Mouse (Mus musculus): ENCODE measurements at regions not wholly inside any gene's neighbourhood (a gene's known extent, or its start where the extent isn't known, plus 50 kb on each side); places are given as distances from the start of the nearest gene placed in this dataset.

DNA sequence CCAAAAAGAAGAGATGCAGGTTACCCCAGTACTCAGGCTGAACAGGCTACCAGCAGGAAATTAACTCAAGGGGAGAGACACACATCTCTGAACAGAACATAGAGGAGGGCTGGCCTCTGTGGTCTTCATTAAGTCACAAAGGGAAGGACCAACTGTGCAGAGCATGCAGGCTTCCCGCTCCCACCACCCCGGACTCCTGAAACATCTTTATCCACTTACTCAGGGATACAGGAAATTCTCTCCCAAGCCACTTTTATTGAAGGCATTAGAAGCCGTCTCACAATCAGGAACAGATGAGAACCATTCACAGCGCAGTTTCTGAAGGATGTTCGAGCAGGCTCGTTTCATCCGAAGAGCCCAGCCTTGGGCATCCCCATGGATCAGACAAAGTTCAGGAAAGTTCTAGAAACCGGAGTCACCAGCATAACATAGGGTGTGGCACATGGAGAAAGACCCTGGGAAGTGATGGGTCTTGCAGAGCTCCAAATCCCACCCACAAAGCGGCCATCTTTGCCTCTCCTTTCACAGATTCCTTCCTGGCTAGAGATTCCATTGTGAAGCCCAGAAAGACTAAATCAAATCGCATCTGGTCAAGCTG is 55.9 kb upstream of the Zbtb40 start:
- DNase-seq (ENCODE audit: extremely low read depth), result no peak
- Histone ChIP-seq H3K36me3 (replicated peaks in 1 of 2; ENCODE audit: control insufficient read depth in 1 of 2, insufficient read depth in 1 of 2, low read length in 1 of 2) (no peaks in the 10 kb centered on the region), H3K9ac (ENCODE audit: insufficient read depth, low read depth) (no peak overlapping the region), H3K27ac (ENCODE audit: insufficient read depth, low read depth) (no peak overlapping the region), H3K27me3 (replicated peaks) (peaks cover 92% of the 10 kb centered on the region), H3K4me2 (ENCODE audit: insufficient read depth, low read depth, poor library complexity, severe bottlenecking) (no peak overlapping the region), H3K9me3 (replicated peaks; ENCODE audit: low read length) (peaks cover under 1% of the 10 kb centered on the region), H3K4me3 (replicated peaks in 1 of 3; ENCODE audit: low read depth in 2 of 3, low read length in 2 of 3, poor library complexity in 1 of 3) (no peak overlapping the region), H3K4me1 (ENCODE audit: control insufficient read depth in 1 of 2, insufficient read depth in 2 of 2) (no peaks in the 10 kb centered on the region), H3K79me2 (replicated peaks; ENCODE audit: control insufficient read depth, extremely low read depth, insufficient read depth, poor library complexity, severe bottlenecking) (no peaks in the 10 kb centered on the region)
- in situ Hi-C loops (cut with MboI; ENCODE audit: low pct_ligation_motif_present, low pct_unique_long_range_greater_than_20kb, low sequenced_read_pairs), result no loop called here
- no peak for TF ChIP-seq ETS1 (conservative IDR thresholded peaks at IDR 0.05; ENCODE audit: low read depth, low read length)
- no peak for TF ChIP-seq E2F4 (IDR thresholded peaks at IDR 0.05; ENCODE audit: insufficient replicate concordance, low read depth, low read length)
- no peak for TF ChIP-seq NELFE (IDR thresholded peaks at IDR 0.05; ENCODE audit: low read depth, low read length)
- TF ChIP-seq CHD1 (IDR thresholded peaks at IDR 0.05; ENCODE audit: low read depth, low read length), result no peak
- TF ChIP-seq POLR2A (IDR thresholded peaks at IDR 0.05; ENCODE audit: low read depth, low read length), result no peak
- no peak for TF ChIP-seq NRF1 (IDR thresholded peaks at IDR 0.05; ENCODE audit: low read depth, low read length)
- no peak for TF ChIP-seq PAX5 (IDR thresholded peaks at IDR 0.05; ENCODE audit: low read length)
- no peak for TF ChIP-seq TCF12 (IDR thresholded peaks at IDR 0.05; ENCODE audit: low read depth, low read length)
- TF ChIP-seq ZNF384 (IDR thresholded peaks at IDR 0.05; ENCODE audit: low read depth, low read length), result no peak
- no peak for TF ChIP-seq BHLHE40 (IDR thresholded peaks at IDR 0.05; ENCODE audit: low read depth, low read length)
- TF ChIP-seq MYC (IDR thresholded peaks at IDR 0.05; ENCODE audit: low read depth, low read length), result no peak
- TF ChIP-seq GABPA (IDR thresholded peaks at IDR 0.05; ENCODE audit: insufficient replicate concordance, low read depth, low read length), result no peak
- TF ChIP-seq CTCF (conservative IDR thresholded peaks at IDR 0.05 in 1 of 2, IDR thresholded peaks at IDR 0.05 in 1 of 2; ENCODE audit: low read depth in 2 of 2, low read length in 2 of 2), result no peak
- no peak for TF ChIP-seq JUND (conservative IDR thresholded peaks at IDR 0.05; ENCODE audit: low read depth, low read length)
- TF ChIP-seq ZC3H11A (IDR thresholded peaks at IDR 0.05; ENCODE audit: low read depth, low read length), result no peak
- dilution Hi-C loops (cut with MboI; ENCODE audit: extremely low pct_ligation_motif_present, extremely low pct_unique_long_range_greater_than_20kb, low sequenced_read_pairs), result no loop called here

DNA sequence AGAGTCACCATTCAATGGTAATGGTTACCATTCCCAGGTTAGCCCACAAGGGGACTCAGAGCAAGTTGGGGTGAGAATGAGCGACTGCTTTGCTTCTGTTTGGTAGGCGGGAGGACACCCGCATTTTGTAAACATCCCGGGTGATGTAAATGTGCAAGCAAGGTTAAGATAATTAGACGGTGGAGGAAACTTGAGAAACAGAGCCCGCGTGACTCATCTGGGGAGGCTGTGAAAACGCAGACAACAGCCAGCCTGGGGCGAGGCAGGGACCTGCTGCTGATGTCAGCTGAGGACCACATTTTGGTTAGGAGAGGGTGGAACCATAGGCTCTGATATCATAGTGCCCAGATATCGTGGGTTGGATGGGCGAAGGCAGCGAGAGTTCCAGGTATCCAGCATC is 52.6 kb upstream of the Zbtb40 start:
- dilution Hi-C loops (cut with MboI; ENCODE audit: extremely low pct_ligation_motif_present, extremely low pct_unique_long_range_greater_than_20kb, low sequenced_read_pairs), result no loop called here
- Histone ChIP-seq H3K9me3 (replicated peaks; ENCODE audit: low read length) (peaks cover 3% of the 10 kb centered on the region), H3K79me2 (replicated peaks; ENCODE audit: control insufficient read depth, extremely low read depth, insufficient read depth, poor library complexity, severe bottlenecking) (no peaks in the 10 kb centered on the region), H3K27ac (ENCODE audit: insufficient read depth, low read depth) (no peak overlapping the region), H3K36me3 (replicated peaks in 1 of 2; ENCODE audit: control insufficient read depth in 1 of 2, insufficient read depth in 1 of 2, low read length in 1 of 2) (no peaks in the 10 kb centered on the region), H3K4me3 (replicated peaks in 1 of 3; ENCODE audit: low read depth in 2 of 3, low read length in 2 of 3, poor library complexity in 1 of 3) (no peak overlapping the region), H3K27me3 (replicated peaks) (peaks cover 91% of the 10 kb centered on the region), H3K4me2 (ENCODE audit: insufficient read depth, low read depth, poor library complexity, severe bottlenecking) (no peak overlapping the region), H3K9ac (ENCODE audit: insufficient read depth, low read depth) (no peak overlapping the region), H3K4me1 (ENCODE audit: control insufficient read depth in 1 of 2, insufficient read depth in 2 of 2) (no peaks in the 10 kb centered on the region)
- no peak for DNase-seq (ENCODE audit: extremely low read depth)
- in situ Hi-C loops (cut with MboI; ENCODE audit: low pct_ligation_motif_present, low pct_unique_long_range_greater_than_20kb, low sequenced_read_pairs), result no loop called here
- TF ChIP-seq JUN (IDR thresholded peaks at IDR 0.05; ENCODE audit: insufficient read depth, low read depth, low read length) (no peak), CHD1 (IDR thresholded peaks at IDR 0.05; ENCODE audit: low read depth, low read length) (no peak), UBTF (IDR thresholded peaks at IDR 0.05; ENCODE audit: low read depth, low read length) (no peak), SIN3A (IDR thresholded peaks at IDR 0.05; ENCODE audit: low read length) (no peak), MXI1 (IDR thresholded peaks at IDR 0.05; ENCODE audit: low read depth, low read length) (no peak), CTCF (conservative IDR thresholded peaks at IDR 0.05 in 1 of 2, IDR thresholded peaks at IDR 0.05 in 1 of 2; ENCODE audit: low read depth in 2 of 2, low read length in 2 of 2) (no peak), ZC3H11A (IDR thresholded peaks at IDR 0.05; ENCODE audit: low read depth, low read length) (no peak), ZNF384 (IDR thresholded peaks at IDR 0.05; ENCODE audit: low read depth, low read length) (no peak), MEF2A (IDR thresholded peaks at IDR 0.05; ENCODE audit: borderline replicate concordance, low read depth, low read length) (no peak), E2F4 (IDR thresholded peaks at IDR 0.05; ENCODE audit: insufficient replicate concordance, low read depth, low read length) (no peak), USF2 (conservative IDR thresholded peaks at IDR 0.05; ENCODE audit: low read depth, low read length) (no peak), ZMIZ1 (IDR thresholded peaks at IDR 0.05; ENCODE audit: low read depth, low read length) (no peak), RCOR1 (conservative IDR thresholded peaks at IDR 0.05; ENCODE audit: low read depth, low read length) (no peak)

All from CH12.LX (cell line).